Mouse (Mus musculus) midbrain, postnatal 0 days (tissue): Measurements from ENCODE around the gene Olfr723. TPM values are rescaled to one million over a fixed set of nuclear protein-coding genes. Genes with fewer than 3 reads are reported as not detected.
"Not testable (repeated sequence)": the region's sequence is repeated elsewhere in the genome, so short reads cannot be mapped to it uniquely, and the experiment has no call there.

Experiments used
- ATAC-seq: fragments of 200-750 bp; cut with Nextera tagmentation; 2 replicates; pipeline ENCODE4 v1.8.0; 2017; ENCODE audit warnings: moderate number of reproducible peaks, mild to moderate bottlenecking, moderate TSS enrichment, moderate library complexity; ENCODE audit not compliant: low FRiP score
- DNase-seq: peaks from one replicate; pipeline ENCODE4 v3.0.0-alpha.2; 2015; ENCODE audit warnings: low spot score
- H3K27ac ChIP-seq: fragments of 300-500 bp; sonication (generic); 2 replicates; pipeline ENCODE4 v1.5.1; 2014; ENCODE audit warnings: low read depth, mild to moderate bottlenecking, low read length, mixed read lengths
- H3K27me3 ChIP-seq: fragments of 300-500 bp; sonication (generic); 2 replicates; pipeline ENCODE4 v1.6.1; 2014; ENCODE audit warnings: low read length, control low read depth, mixed read lengths; ENCODE audit not compliant: insufficient read depth
- H3K36me3 ChIP-seq: fragments of 300-500 bp; sonication (generic); 2 replicates; pipeline ENCODE4 v1.6.1; 2014; ENCODE audit warnings: low read length, control low read depth, mixed read lengths; ENCODE audit not compliant: insufficient read depth
- H3K4me1 ChIP-seq: fragments of 300-500 bp; sonication (generic); 2 replicates; pipeline ENCODE4 v1.6.1; 2014; ENCODE audit warnings: mild to moderate bottlenecking, control low read depth, antibody characterized with exemption, low read length, mixed read lengths; ENCODE audit not compliant: insufficient read depth
- H3K4me2 ChIP-seq: fragments of 300-500 bp; sonication (generic); 2 replicates; pipeline ENCODE4 v1.6.1; 2014; ENCODE audit warnings: low read depth, mild to moderate bottlenecking, low read length, mixed read lengths; ENCODE audit not compliant: poor library complexity, severe bottlenecking
- H3K4me3 ChIP-seq: fragments of 300-500 bp; sonication (generic); 2 replicates; pipeline ENCODE4 v1.5.1; 2014; ENCODE audit warnings: low read depth, mild to moderate bottlenecking, low read length, moderate library complexity
- H3K9ac ChIP-seq: fragments of 300-500 bp; sonication (generic); replicated peaks from 2 replicates; pipeline ENCODE4 v1.6.1; 2014; ENCODE audit warnings: mild to moderate bottlenecking, low read length, moderate library complexity, mixed read lengths; ENCODE audit not compliant: poor library complexity, severe bottlenecking
- H3K9me3 ChIP-seq: fragments of 300-500 bp; sonication (generic); 2 replicates; pipeline ENCODE4 v1.6.1; 2016; ENCODE audit warnings: low read length, control low read depth
- CTCF ChIP-seq: IDR thresholded peaks from 2 replicates; pipeline ENCODE4 v1.5.1; 2016; ENCODE audit warnings: antibody characterized with exemption, mild to moderate bottlenecking
- WGBS: fragments of 180-500 bp; shearing (Covaris S2); extraction: QIAGEN DNeasy Blood & Tissue Kit; methylation state at CpG from one replicate; pipeline ENCODE4 v1.1.7; 2014; 5-methylcytosine and 5-hydroxymethylcytosine counted together
- polyA plus RNA-seq: library from polyadenylated mRNA; unstranded; fragments of >200 nt; fragmentation: Nextera tagmentation; extraction: Ambion mirVana; gene quantifications from 2 replicates; pipeline ENCODE4 v1.2.1, GENCODE M21; 2015
- total RNA-seq: library from RNA; depleted of rRNA; stranded (reverse); fragments of >200 nt; gene quantifications from 2 replicates; pipeline ENCODE4 v1.2.3, GENCODE M21; 2014; rRNA removed

The Olfr723 gene
- total RNA-seq: not detected in 2 replicates
- not detected in 2 replicates for polyA plus RNA-seq

DNA sequence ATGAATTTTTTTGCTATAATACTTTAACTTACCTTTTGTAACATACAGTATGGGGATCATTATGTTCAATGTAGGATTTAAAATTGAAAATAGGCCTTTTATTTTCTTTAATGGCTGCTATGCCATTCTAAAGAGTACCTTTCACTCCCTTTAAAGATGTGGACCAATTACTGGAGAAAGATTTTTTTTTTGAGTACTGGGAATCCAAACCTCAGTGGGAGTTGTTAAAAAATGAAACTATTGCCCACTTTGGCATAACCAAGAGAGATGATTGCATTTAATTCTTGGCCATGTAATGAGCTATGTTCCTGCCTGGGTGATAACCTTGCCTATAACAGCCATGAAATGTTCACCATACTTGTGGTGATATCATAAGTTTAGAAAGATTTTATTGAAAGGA is at the start of gene Olfr723:
TSS of gene Olfr723 (minus strand) at position 101 of the 400 bp plus-strand sequence.
- not testable (repeated sequence) for H3K4me1 ChIP-seq, ATAC-seq, H3K27ac ChIP-seq, H3K4me3 ChIP-seq, DNase-seq, H3K4me2 ChIP-seq, H3K9me3 ChIP-seq, H3K9ac ChIP-seq, H3K36me3 ChIP-seq, H3K27me3 ChIP-seq

- ATAC-seq, H3K4me2 ChIP-seq, H3K27me3 ChIP-seq, H3K27ac ChIP-seq, H3K9ac ChIP-seq, H3K36me3 ChIP-seq, H3K4me3 ChIP-seq, H3K4me1 ChIP-seq, DNase-seq, H3K9me3 ChIP-seq: not testable (repeated sequence)
- WGBS: 70% methylated on average over 1 of the region's 1 CpGs
Measured at GRCm38 (mm10) chr14:49963174-49963573, 31.6 kb upstream of the Olfr723 start, which contains the start of gene Olfr724. TSS of gene Olfr724 (minus strand) at chr14:49963274.

GRCm38 (mm10) chr14:49955890-49956289 is 24.3 kb upstream of the Olfr723 start:
- Histone ChIP-seq H3K9ac (no peak overlapping the region), H3K4me1 (no peaks in the 10 kb centered on the region), H3K36me3 (no peaks in the 10 kb centered on the region), H3K9me3 (no peaks in the 10 kb centered on the region), H3K27me3 (no peaks in the 10 kb centered on the region), H3K27ac (no peak overlapping the region), H3K4me2 (no peak overlapping the region), H3K4me3 (no peak overlapping the region)
- WGBS: 50% methylated on average over 2 of the region's 2 CpGs
- TF ChIP-seq CTCF: no peak
- DNase-seq (no peak), ATAC-seq (no peak)

DNA sequence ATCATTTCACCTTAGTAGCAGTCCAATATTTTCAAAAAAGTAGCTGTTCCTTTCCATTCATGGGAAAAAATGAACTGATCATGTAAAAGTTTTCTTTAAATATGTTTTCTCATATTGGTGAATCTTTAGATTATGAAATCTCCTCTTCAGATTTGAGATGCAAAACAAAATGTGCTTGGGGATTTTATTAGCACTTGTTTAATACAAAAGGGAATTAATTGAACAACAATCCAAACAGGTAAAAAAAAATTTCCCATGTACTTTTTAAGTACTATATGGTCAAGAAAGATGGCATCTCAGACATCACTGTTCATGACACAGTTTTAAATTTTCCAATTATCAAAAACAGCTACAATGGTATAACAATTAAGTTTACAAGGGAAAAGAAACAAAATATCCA is 29.7 kb downstream of the Olfr723 start, which contains the start of gene Olfr722:
TSS of gene Olfr722 (minus strand) at position 101 of the 400 bp plus-strand sequence.
- ATAC-seq: no peak
- Histone ChIP-seq H3K4me1 (no peaks in the 10 kb centered on the region), H3K27me3 (no peaks in the 10 kb centered on the region), H3K9me3 (no peaks in the 10 kb centered on the region), H3K36me3 (no peaks in the 10 kb centered on the region), H3K4me2 (no peak within 1 kb of the TSS), H3K27ac (no peak within 1 kb of the TSS), H3K4me3 (no peak within 1 kb of the TSS), H3K9ac (no peak within 1 kb of the TSS)
- no peak for DNase-seq
- TF ChIP-seq CTCF: no peak

Other genes with a start within 250 kb of the Olfr723 start
- gene Armh4, start 148.4 kb downstream of the Olfr723 start, total RNA-seq: 23.3 and 24.6 TPM in 2 replicates
- gene Armh4, start 148.4 kb downstream of the Olfr723 start, polyA plus RNA-seq: 17.9 and 18.1 TPM in 2 replicates
- not detected in 2 replicates for gene Olfr722, start 29.8 kb downstream of the Olfr723 start, total RNA-seq
- not detected in 2 replicates for gene Olfr722, start 29.8 kb downstream of the Olfr723 start, polyA plus RNA-seq
- not detected in 2 replicates for gene Olfr724, start 31.5 kb upstream of the Olfr723 start, total RNA-seq
- gene Olfr724, start 31.5 kb upstream of the Olfr723 start, polyA plus RNA-seq: not detected in 2 replicates
- gene Olfr725, start 108.6 kb upstream of the Olfr723 start, total RNA-seq: not detected in 2 replicates
- gene Olfr725, start 108.6 kb upstream of the Olfr723 start, polyA plus RNA-seq: not detected in 2 replicates
- not detected in 2 replicates for gene Olfr726, start 159.2 kb upstream of the Olfr723 start, total RNA-seq
- not detected in 2 replicates for gene Olfr726, start 159.2 kb upstream of the Olfr723 start, polyA plus RNA-seq
- not detected in 2 replicates for gene Olfr727, start 191.4 kb upstream of the Olfr723 start, total RNA-seq
- gene Olfr727, start 191.4 kb upstream of the Olfr723 start, polyA plus RNA-seq: not detected in 2 replicates
- gene Olfr728, start 210.9 kb upstream of the Olfr723 start, total RNA-seq: not detected in 2 replicates
- not detected in 2 replicates for gene Olfr728, start 210.9 kb upstream of the Olfr723 start, polyA plus RNA-seq
- gene Olfr729, start 221.1 kb upstream of the Olfr723 start, total RNA-seq: not detected in 2 replicates
- not detected in 2 replicates for gene Olfr729, start 221.1 kb upstream of the Olfr723 start, polyA plus RNA-seq